Mouse (Mus musculus) spleen, adult 2 months (tissue): ENCODE results near the gene Timm17a. TPM values are rescaled to one million over a fixed set of nuclear protein-coding genes. Genes with fewer than 3 reads are reported as not detected.

Experiments
- DNase-seq, 2 experiments: peaks; one replicate each; pipeline versions ENCODE4 v3.0.0 to v3.0.0-alpha.2; 2012 to 2021; ENCODE audit warnings: low spot score in 2 of 2, low read depth in 1 of 2
- H3K27ac ChIP-seq: fragments of 200-500 bp; 2 replicates; pipeline ENCODE4 v1.5.1; 2012; ENCODE audit warnings: low read length, inconsistent platforms; ENCODE audit not compliant: insufficient read depth
- H3K27me3 ChIP-seq: fragments of 200-500 bp; 2 replicates; pipeline ENCODE4 v1.6.1; 2012; ENCODE audit warnings: mild to moderate bottlenecking, moderate library complexity, low read length, inconsistent platforms; ENCODE audit not compliant: control insufficient read depth, insufficient read depth
- H3K36me3 ChIP-seq: fragments of 200-500 bp; 2 replicates; pipeline ENCODE4 v1.6.1; 2012; ENCODE audit warnings: mild to moderate bottlenecking, low read length, inconsistent platforms; ENCODE audit not compliant: control insufficient read depth, insufficient read depth
- H3K4me1 ChIP-seq: fragments of 200-500 bp; 2 replicates; pipeline ENCODE4 v1.6.1; 2011; ENCODE audit warnings: inconsistent platforms; ENCODE audit not compliant: control insufficient read depth, insufficient read depth, insufficient read length
- H3K4me3 ChIP-seq: fragments of 200-500 bp; 2 replicates; pipeline ENCODE4 v1.5.1; 2011; ENCODE audit warnings: mild to moderate bottlenecking, inconsistent platforms; ENCODE audit not compliant: insufficient read depth, insufficient read length; ENCODE audit errors: extremely low read depth
- CTCF ChIP-seq: fragments of 200-500 bp; IDR thresholded peaks from 2 replicates; pipeline ENCODE4 v1.5.1; 2011; ENCODE audit warnings: mild to moderate bottlenecking, inconsistent platforms; ENCODE audit not compliant: insufficient read depth, insufficient read length, insufficient replicate concordance; ENCODE audit errors: extremely low read depth
- POLR2A ChIP-seq: fragments of 200-500 bp; IDR thresholded peaks from 2 replicates; pipeline ENCODE4 v1.6.1; 2011; ENCODE audit warnings: low read depth, low read length, inconsistent platforms
- WGBS: fragments of 180-500 bp; shearing (Covaris S2); methylation state at CpG from one replicate; pipeline ENCODE4 v1.1.7; 2018; 5-methylcytosine and 5-hydroxymethylcytosine counted together
- polyA plus RNA-seq: library from polyadenylated mRNA; depleted of rRNA; stranded (reverse); fragments of >200 nt; gene quantifications from 2 replicates; pipeline ENCODE4 v1.2.3, GENCODE M21; 2012; rRNA removed

Gene Timm17a
- polyA plus RNA-seq, result 15.1 and 15.2 TPM in 2 replicates

GRCm38 (mm10) chr1:135313284-135314031, at the start of gene Timm17a:
TSS of gene Timm17a (minus strand) at chr1:135313778.
- Histone ChIP-seq H3K27ac (peak within 1 kb of the TSS; percentile 30), H3K4me3 (peak within 1 kb of the TSS; percentile 89), H3K36me3 (peaks cover 2% of the 10 kb centered on the region; the same call in 1 of the 2 replicates), H3K4me1 (peaks cover 2% of the 10 kb centered on the region; the same call in 1 of the 2 replicates), H3K27me3 (no peaks in the 10 kb centered on the region)
- peak; percentile 79 to 86 for DNase-seq
- TF ChIP-seq CTCF (no peak), POLR2A (peak; percentile 5; the same call in 1 of the 2 replicates)
- under 1% methylated on average over 51 of the region's 51 CpGs for WGBS

- H3K36me3 ChIP-seq, result no peaks in the 10 kb centered on the region
- TF ChIP-seq CTCF (no peak), POLR2A (no peak)
Measured at GRCm38 (mm10) chr1:135362115-135362514, 48.5 kb upstream of the Timm17a start.

GRCm38 (mm10) chr1:135361491-135361890, 47.9 kb upstream of the Timm17a start:
- TF ChIP-seq POLR2A (no peak), CTCF (no peak)
- H3K27ac ChIP-seq, result no peak overlapping the region
- WGBS, result 89% methylated on average over 4 of the region's 4 CpGs
- no peaks in the 10 kb centered on the region for H3K4me1 ChIP-seq
- no peaks in the 10 kb centered on the region for H3K27me3 ChIP-seq
- DNase-seq, result no peak
- no peak overlapping the region for H3K4me3 ChIP-seq
- no peaks in the 10 kb centered on the region for H3K36me3 ChIP-seq

More at GRCm38 (mm10) chr1:135362115-135362514, 48.5 kb upstream of the Timm17a start:
- Histone ChIP-seq H3K27ac (no peak overlapping the region), H3K4me3 (no peak overlapping the region), H3K27me3 (no peaks in the 10 kb centered on the region), H3K4me1 (no peaks in the 10 kb centered on the region)
- no peak for DNase-seq

- no peaks in the 10 kb centered on the region for H3K36me3 ChIP-seq
- H3K27ac ChIP-seq, result no peak overlapping the region
- no peak overlapping the region for H3K4me3 ChIP-seq
- TF ChIP-seq POLR2A (no peak), CTCF (no peak)
- WGBS, result 62% methylated on average over 2 of the region's 2 CpGs
- DNase-seq, result no peak
- no peaks in the 10 kb centered on the region for H3K4me1 ChIP-seq
- no peaks in the 10 kb centered on the region for H3K27me3 ChIP-seq
Measured at GRCm38 (mm10) chr1:135359071-135359470, 45.5 kb upstream of the Timm17a start.

GRCm38 (mm10) chr1:135351953-135352352, 38.4 kb upstream of the Timm17a start:
- H3K36me3 ChIP-seq, result no peaks in the 10 kb centered on the region
- DNase-seq, result no peak
- no peak for TF ChIP-seq POLR2A
- no peak for TF ChIP-seq CTCF
- H3K4me3 ChIP-seq, result no peak overlapping the region
- H3K4me1 ChIP-seq, result no peaks in the 10 kb centered on the region
- H3K27ac ChIP-seq, result no peak overlapping the region
- H3K27me3 ChIP-seq, result no peaks in the 10 kb centered on the region
- 67% methylated on average over 3 of the region's 3 CpGs for WGBS

- WGBS, result 63% methylated on average over 4 of the region's 4 CpGs
- H3K27me3 ChIP-seq, result no peaks in the 10 kb centered on the region
- H3K27ac ChIP-seq, result no peak overlapping the region
- no peaks in the 10 kb centered on the region for H3K4me1 ChIP-seq
- no peak for DNase-seq
- H3K4me3 ChIP-seq, result no peak overlapping the region
- TF ChIP-seq POLR2A (no peak), CTCF (no peak)
- H3K36me3 ChIP-seq, result no peaks in the 10 kb centered on the region
Measured at GRCm38 (mm10) chr1:135347498-135348169, 34.1 kb upstream of the Timm17a start.

- TF ChIP-seq CTCF (no peak), POLR2A (no peak)
- 71% methylated on average over 3 of the region's 3 CpGs for WGBS
- no peak overlapping the region for H3K27ac ChIP-seq
- no peak overlapping the region for H3K4me3 ChIP-seq
- no peaks in the 10 kb centered on the region for H3K27me3 ChIP-seq
- DNase-seq, result no peak
- no peaks in the 10 kb centered on the region for H3K36me3 ChIP-seq
- H3K4me1 ChIP-seq, result no peaks in the 10 kb centered on the region
Measured at GRCm38 (mm10) chr1:135346891-135347290, 33.3 kb upstream of the Timm17a start.
